Mouse (Mus musculus) A20 (cell line): ENCODE data around the gene Muc5ac.

Experiments used
- DNase-seq: peaks from one replicate; pipeline ENCODE4 v3.0.0-alpha.2; 2011; ENCODE audit warnings: low read depth, low spot score

Gene Muc5ac

GRCm38 (mm10) chr7:141835941-141836340, 47.2 kb downstream of the Muc5ac start:
- no peak for DNase-seq

GRCm38 (mm10) chr7:141836423-141836822, 47.7 kb downstream of the Muc5ac start:
- no peak for DNase-seq

GRCm38 (mm10) chr7:141838779-141839178, 50.0 kb downstream of the Muc5ac start, which contains the start of gene Muc5b:
Gene Muc5b, plus strand, starts transcription at chr7:141839070.
- DNase-seq: no peak

- DNase-seq: no peak
Measured at GRCm38 (mm10) chr7:141840354-141840753, 51.6 kb downstream of the Muc5ac start.

- no peak for DNase-seq
Measured at GRCm38 (mm10) chr7:141861046-141861445, 72.3 kb downstream of the Muc5ac start.
